Mouse (Mus musculus) R1 (cell line): ENCODE results near the gene Bcar3.

Experiments
- DNase-seq: peaks from one replicate; pipeline ENCODE4 v3.0.0-alpha.2; 2018; ENCODE audit warnings: low read depth, low spot score

Gene Bcar3

GRCm38 (mm10) chr3:122292300-122293222 is 1.4 kb upstream of the Bcar3 start:
- peak; percentile 82 for DNase-seq

- peak; percentile 60 for DNase-seq
Observed at GRCm38 (mm10) chr3:122293223-122293953, 548 bp upstream of the Bcar3 start.

GRCm38 (mm10) chr3:122295511-122295910 is 1.6 kb downstream of the Bcar3 start:
- peak; percentile 91 for DNase-seq

GRCm38 (mm10) chr3:122296979-122297378 is 3.0 kb downstream of the Bcar3 start:
- DNase-seq: no peak

GRCm38 (mm10) chr3:122300983-122301919 is 7.3 kb downstream of the Bcar3 start:
- no peak for DNase-seq

- DNase-seq: no peak
Observed at GRCm38 (mm10) chr3:122304560-122304959, 10.6 kb downstream of the Bcar3 start.

- peak; percentile 86 for DNase-seq
Observed at GRCm38 (mm10) chr3:122307894-122308671, 14.1 kb downstream of the Bcar3 start.

GRCm38 (mm10) chr3:122308981-122309380 is 15.0 kb downstream of the Bcar3 start:
- peak; percentile 69 for DNase-seq

GRCm38 (mm10) chr3:122312078-122312477 is 18.1 kb downstream of the Bcar3 start:
- DNase-seq: peak; percentile 79

- no peak for DNase-seq
Observed at GRCm38 (mm10) chr3:122312936-122313629, 19.1 kb downstream of the Bcar3 start.

- DNase-seq: no peak
Observed at GRCm38 (mm10) chr3:122313936-122314335, 20.0 kb downstream of the Bcar3 start.

- DNase-seq: no peak
Observed at GRCm38 (mm10) chr3:122316621-122317020, 22.7 kb downstream of the Bcar3 start.

- DNase-seq: no peak
Observed at GRCm38 (mm10) chr3:122317339-122317738, 23.4 kb downstream of the Bcar3 start.

- no peak for DNase-seq
Observed at GRCm38 (mm10) chr3:122322226-122322625, 28.3 kb downstream of the Bcar3 start.

GRCm38 (mm10) chr3:122323841-122324240 is 29.9 kb downstream of the Bcar3 start:
- DNase-seq: no peak

GRCm38 (mm10) chr3:122324528-122324927 is 30.6 kb downstream of the Bcar3 start:
- no peak for DNase-seq

GRCm38 (mm10) chr3:122330484-122330883 is 36.5 kb downstream of the Bcar3 start:
- DNase-seq: no peak

GRCm38 (mm10) chr3:122333493-122333892 is 39.6 kb downstream of the Bcar3 start:
- DNase-seq: no peak

- DNase-seq: no peak
Observed at GRCm38 (mm10) chr3:122333902-122334301, 40.0 kb downstream of the Bcar3 start.

GRCm38 (mm10) chr3:122334375-122334774 is 40.4 kb downstream of the Bcar3 start:
- DNase-seq: no peak
